Comparison of ENCODE assay signal across 8 mouse cellular contexts in the genomic region with DNA sequence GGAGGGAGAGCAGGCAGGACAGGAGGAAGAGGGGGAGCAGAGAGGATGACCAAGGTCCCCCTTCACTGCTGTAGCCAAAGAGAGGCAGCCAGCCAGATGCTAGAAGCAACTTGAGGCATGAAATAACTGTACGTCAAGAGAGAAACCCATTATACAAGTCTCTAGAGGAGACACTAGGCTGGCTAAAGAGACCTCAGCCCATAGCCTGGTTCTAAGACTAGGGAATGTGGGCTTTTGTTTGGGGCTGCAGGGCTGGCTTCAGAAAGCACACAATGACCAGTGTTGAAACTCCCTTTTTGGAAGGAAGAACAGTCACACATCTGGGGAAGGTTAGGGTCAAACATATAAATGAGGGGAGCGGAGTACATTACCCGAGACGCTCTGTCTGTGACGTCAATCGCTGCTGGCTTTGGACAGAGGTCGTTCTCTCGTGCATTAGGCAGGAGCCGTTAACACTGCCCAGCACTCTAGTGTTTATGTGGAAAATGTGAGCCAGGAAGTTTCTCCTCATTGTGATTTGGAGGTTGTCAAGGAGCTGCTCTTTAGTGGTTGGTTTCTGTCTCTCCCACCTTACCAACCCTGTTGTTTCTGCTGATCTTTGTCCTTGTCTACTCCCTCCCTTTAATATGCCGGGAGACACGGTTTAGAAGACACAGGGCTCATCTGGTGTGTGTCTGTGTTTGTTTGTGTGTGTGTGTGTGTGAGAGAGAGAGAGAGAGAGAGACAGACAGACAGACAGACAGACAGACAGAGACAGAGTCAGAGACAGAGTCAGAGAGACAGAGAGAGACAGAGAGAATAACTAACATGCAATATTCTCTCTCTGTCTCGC. TPM values are rescaled to one million over a fixed set of nuclear protein-coding genes. Genes with fewer than 3 reads are reported as not detected.
A peak's percentile ranks its signal among the peaks of the same experiment; 100 is the strongest.
DNase-seq lines count a peak whose midpoint lies in the region; ATAC-seq and TF ChIP-seq lines count a peak whose summit lies in the region.
"Had no signal": no experiment of that assay in that cellular context is flagged by ENCODE, and none has a peak within 500 bp of the region (broad histone marks: within the 10 kb centered on the region; RNA-seq: fewer than 3 reads in every experiment).

No protein-coding gene starts in this region.

- ATAC-seq in lung, embryonic 14.5 days (ENCODE audit: insufficient read depth): peak; percentile 93

- TF ChIP-seq CTCF in lung, embryonic 14.5 days (IDR thresholded peaks at IDR 0.05; ENCODE audit: low read depth): no peak

- H3K36me3 ChIP-seq in lung, embryonic 14.5 days (ENCODE audit: insufficient read depth): no peaks in the 10 kb centered on the region
- H3K36me3 ChIP-seq: midbrain, embryonic 12.5 days had no signal

- intact Hi-C loops in gastrocnemius, postnatal 14 days (cut with DNase I; ENCODE audit: low total_unique reads): no loop called here
- intact Hi-C loops in left cerebral cortex, postnatal 10 days (cut with DNase I): no loop called here

- H3K4me3 ChIP-seq in lung, embryonic 14.5 days (ENCODE audit: low read depth, low read length): no peak overlapping the region
- H3K4me3 ChIP-seq: midbrain, embryonic 12.5 days had no signal

- no peaks in the 10 kb centered on the region for H3K27me3 ChIP-seq in lung, embryonic 14.5 days (ENCODE audit: insufficient read depth, low read length)
- H3K27me3 ChIP-seq: midbrain, embryonic 12.5 days had no signal

- no peak overlapping the region for H3K9ac ChIP-seq in lung, embryonic 14.5 days
- H3K9ac ChIP-seq: midbrain, embryonic 12.5 days had no signal

- peak; percentile 63 for DNase-seq in embryo, embryonic 11 days
- DNase-seq in gastrocnemius, postnatal 14 days: peak; percentile 43
- peak; percentile 33 for DNase-seq in hindlimb bud, embryonic 11.5 days (ENCODE audit: extremely low spot score, low read depth, low spot score)
- DNase-seq in lung, embryonic 14.5 days: peak; percentile 87
- DNase-seq in left cerebral cortex, postnatal 10 days (ENCODE audit: extremely low spot score in 1 of 2, low spot score in 2 of 2): no peak
- DNase-seq in right cerebral cortex, postnatal 10 days (ENCODE audit: low spot score in 2 of 2): no peak
- no peak for DNase-seq in left cerebral cortex, adult 18-20 months (ENCODE audit: low spot score in 2 of 2)

- H3K27ac ChIP-seq in lung, embryonic 14.5 days (ENCODE audit: low read depth): peak overlapping the region; percentile 76
- H3K27ac ChIP-seq: midbrain, embryonic 12.5 days had no signal

- peak overlapping the region; percentile 30 for H3K4me2 ChIP-seq in lung, embryonic 14.5 days
- H3K4me2 ChIP-seq: midbrain, embryonic 12.5 days had no signal

- WGBS in lung, embryonic 14.5 days: 20% methylated on average over 12 of the region's 12 CpGs

- peaks cover 9% of the 10 kb centered on the region; the same call in 1 of the 2 replicates for H3K4me1 ChIP-seq in lung, embryonic 14.5 days (ENCODE audit: insufficient read depth)

- H3K9me3 ChIP-seq in lung, embryonic 14.5 days (ENCODE audit: low read depth, low read length): no peaks in the 10 kb centered on the region
- H3K9me3 ChIP-seq: midbrain, embryonic 12.5 days had no signal

RNA-seq across cellular contexts. Expression of gene Gm45716, which starts 57.5 kb away (rescaled TPM):
- total RNA-seq in gastrocnemius, postnatal 14 days (2021): 1 to 10 TPM; 1.9 to 2.4 TPM
- polyA plus RNA-seq in lung, embryonic 14.5 days (2014; fragmentation: Nextera tagmentation; extraction: Ambion mirVana): 7.3 and 10.6 TPM in 2 replicates
- total RNA-seq in left cerebral cortex, postnatal 10 days (2021): 1 to 10 TPM; 3.7 to 5.0 TPM
- total RNA-seq in left cerebral cortex, adult 18-20 months (2021): 1 to 10 TPM; 4.1 to 4.7 TPM

Comparison
In these comparisons a context has a peak if more than half of its experiments do, and no peak if none do; other contexts are left out.
1. DNase-seq: peak in embryo, embryonic 11 days (single experiment), gastrocnemius, postnatal 14 days (single experiment), hindlimb bud, embryonic 11.5 days (single experiment) and lung, embryonic 14.5 days (single experiment); none in left cerebral cortex, postnatal 10 days (0 of 2), right cerebral cortex, postnatal 10 days (0 of 2) and left cerebral cortex, adult 18-20 months (0 of 2).